Mouse (Mus musculus): ENCODE results near the gene Dok4. TPM values are rescaled to one million over a fixed set of nuclear protein-coding genes. Genes with fewer than 3 reads are reported as not detected.

The Dok4 gene
- polyA plus RNA-seq, 1 experiment from 2014 or later = 19.3 TPM

GRCm38 (mm10) chr8:94917352-94917751 is 41.2 kb upstream of the Dok4 start:
- H3K4me2 ChIP-seq (replicated peaks; ENCODE audit: low read depth) = peak overlapping the region; percentile 86
- peak overlapping the region; percentile 80 for H3K27ac ChIP-seq (replicated peaks)
- peaks cover 4% of the 10 kb centered on the region for H3K4me1 ChIP-seq (replicated peaks; ENCODE audit: control insufficient read depth, insufficient read depth)
- H3K4me3 ChIP-seq (ENCODE audit: low read depth, low read length) = peak overlapping the region; percentile 81
- no peak for TF ChIP-seq EP300 (optimal IDR thresholded peaks at IDR 0.05)
- TF ChIP-seq CTCF (IDR thresholded peaks at IDR 0.05; ENCODE audit: low read depth) = peak; percentile 82
- H3K9me3 ChIP-seq (ENCODE audit: control insufficient read depth, low read length) = no peaks in the 10 kb centered on the region
- ATAC-seq (ENCODE audit: low FRiP score, low TSS enrichment) = peak; percentile 93
- peak; percentile 93 for DNase-seq (ENCODE audit: low spot score)
- H3K9ac ChIP-seq (ENCODE audit: low read length) = peak overlapping the region; percentile 83
- no peaks in the 10 kb centered on the region for H3K36me3 ChIP-seq (ENCODE audit: control insufficient read depth, insufficient read depth, low read length)
- WGBS = 1% methylated on average over 24 of the region's 27 CpGs
- no peaks in the 10 kb centered on the region for H3K27me3 ChIP-seq (ENCODE audit: control insufficient read depth, insufficient read depth, low read length)

DNA sequence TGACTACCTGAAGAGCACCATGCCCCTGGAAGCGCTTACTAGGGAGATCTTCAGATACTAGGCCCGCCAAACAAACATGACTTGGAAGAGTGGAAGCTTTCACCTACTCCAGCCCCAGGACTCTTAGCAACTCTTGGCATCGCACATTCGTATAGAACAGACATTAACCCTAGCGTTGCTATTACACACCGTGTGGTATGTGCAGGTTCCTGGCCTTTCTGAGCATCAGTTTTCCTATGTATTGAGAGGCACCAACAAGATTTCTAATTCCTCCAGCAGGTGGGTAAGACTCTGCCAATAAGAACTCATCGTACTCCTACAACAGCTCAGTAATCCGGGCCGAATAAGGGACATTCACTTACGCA is 40.8 kb upstream of the Dok4 start:
- Histone ChIP-seq H3K27me3 (ENCODE audit: control insufficient read depth, insufficient read depth, low read length) (no peaks in the 10 kb centered on the region), H3K4me2 (replicated peaks; ENCODE audit: low read depth) (peak overlapping the region; percentile 86), H3K9ac (ENCODE audit: low read length) (peak overlapping the region; percentile 64), H3K4me1 (replicated peaks; ENCODE audit: control insufficient read depth, insufficient read depth) (peaks cover 4% of the 10 kb centered on the region), H3K27ac (replicated peaks) (peak overlapping the region; percentile 58), H3K36me3 (ENCODE audit: control insufficient read depth, insufficient read depth, low read length) (no peaks in the 10 kb centered on the region), H3K9me3 (ENCODE audit: control insufficient read depth, low read length) (no peaks in the 10 kb centered on the region), H3K4me3 (ENCODE audit: low read depth, low read length) (peak overlapping the region; percentile 81)
- DNase-seq (ENCODE audit: low spot score) = no peak
- WGBS = 9% methylated on average over 10 of the region's 10 CpGs
- TF ChIP-seq EP300 (optimal IDR thresholded peaks at IDR 0.05) = no peak
- TF ChIP-seq CTCF (IDR thresholded peaks at IDR 0.05; ENCODE audit: low read depth) = no peak
- ATAC-seq (ENCODE audit: low FRiP score, low TSS enrichment) = peak; percentile 8; the same call in 1 of the 2 replicates

- no peak for TF ChIP-seq EP300 (optimal IDR thresholded peaks at IDR 0.05)
- H3K4me3 ChIP-seq (ENCODE audit: low read depth, low read length) = peak overlapping the region; percentile 81
- no peaks in the 10 kb centered on the region for H3K9me3 ChIP-seq (ENCODE audit: control insufficient read depth, low read length)
- peak overlapping the region; percentile 64 for H3K9ac ChIP-seq (ENCODE audit: low read length)
- H3K4me1 ChIP-seq (replicated peaks; ENCODE audit: control insufficient read depth, insufficient read depth) = peaks cover 4% of the 10 kb centered on the region
- H3K27ac ChIP-seq (replicated peaks) = peak overlapping the region; percentile 58
- DNase-seq (ENCODE audit: low spot score) (no peak), ATAC-seq (ENCODE audit: low FRiP score, low TSS enrichment) (no peak)
- WGBS = 45% methylated on average over 9 of the region's 9 CpGs
- no peaks in the 10 kb centered on the region for H3K27me3 ChIP-seq (ENCODE audit: control insufficient read depth, insufficient read depth, low read length)
- H3K4me2 ChIP-seq (replicated peaks; ENCODE audit: low read depth) = peak overlapping the region; percentile 86
- no peaks in the 10 kb centered on the region for H3K36me3 ChIP-seq (ENCODE audit: control insufficient read depth, insufficient read depth, low read length)
Observed at GRCm38 (mm10) chr8:94916311-94916959, 40.3 kb upstream of the Dok4 start.

DNA sequence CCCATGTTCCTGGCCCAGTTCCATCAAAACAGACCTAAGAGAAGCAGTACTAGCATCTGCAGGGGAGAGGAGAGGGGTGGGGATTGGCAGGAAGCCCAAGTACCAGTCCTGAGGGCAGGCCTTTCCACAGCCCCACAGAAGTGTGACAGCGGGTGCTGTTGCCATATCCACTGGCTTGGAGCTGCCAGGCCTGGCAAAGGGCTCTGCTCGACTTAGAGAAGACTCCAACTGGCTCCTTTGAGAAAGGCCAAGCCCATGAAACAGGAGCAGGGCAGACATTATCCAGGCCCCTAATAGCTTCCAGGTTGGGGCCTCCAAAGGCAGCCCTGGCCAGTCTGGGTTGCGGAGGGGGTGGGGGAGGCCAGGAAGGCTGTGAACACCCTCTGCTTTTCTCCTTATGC is 38.6 kb upstream of the Dok4 start:
- no peak for TF ChIP-seq EP300 (optimal IDR thresholded peaks at IDR 0.05)
- TF ChIP-seq CTCF (IDR thresholded peaks at IDR 0.05; ENCODE audit: low read depth) = no peak
- DNase-seq (ENCODE audit: low spot score) (peak; percentile 40), ATAC-seq (ENCODE audit: low FRiP score, low TSS enrichment) (no peak)
- peak overlapping the region; percentile 20; the same call in 1 of the 2 replicates for H3K4me2 ChIP-seq (replicated peaks; ENCODE audit: low read depth)
- no peak overlapping the region for H3K4me3 ChIP-seq (ENCODE audit: low read depth, low read length)
- H3K27me3 ChIP-seq (ENCODE audit: control insufficient read depth, insufficient read depth, low read length) = no peaks in the 10 kb centered on the region
- H3K4me1 ChIP-seq (replicated peaks; ENCODE audit: control insufficient read depth, insufficient read depth) = peaks cover 4% of the 10 kb centered on the region
- WGBS = 29% methylated on average over 3 of the region's 3 CpGs
- no peak overlapping the region for H3K27ac ChIP-seq (replicated peaks)
- H3K36me3 ChIP-seq (ENCODE audit: control insufficient read depth, insufficient read depth, low read length) = 0 out of 2 replicates have a peak, but pooled peaks cover 3% of the 10 kb centered on the region
- H3K9me3 ChIP-seq (ENCODE audit: control insufficient read depth, low read length) = no peaks in the 10 kb centered on the region
- H3K9ac ChIP-seq (ENCODE audit: low read length) = no peak overlapping the region

GRCm38 (mm10) chr8:94914256-94914655 is 38.1 kb upstream of the Dok4 start:
- Histone ChIP-seq H3K4me1 (replicated peaks; ENCODE audit: control insufficient read depth, insufficient read depth) (peaks cover 4% of the 10 kb centered on the region), H3K4me2 (replicated peaks; ENCODE audit: low read depth) (no peak overlapping the region), H3K36me3 (ENCODE audit: control insufficient read depth, insufficient read depth, low read length) (0 out of 2 replicates have a peak, but pooled peaks cover 3% of the 10 kb centered on the region), H3K9ac (ENCODE audit: low read length) (no peak overlapping the region), H3K27ac (replicated peaks) (no peak overlapping the region), H3K9me3 (ENCODE audit: control insufficient read depth, low read length) (no peaks in the 10 kb centered on the region), H3K4me3 (ENCODE audit: low read depth, low read length) (no peak overlapping the region), H3K27me3 (ENCODE audit: control insufficient read depth, insufficient read depth, low read length) (no peaks in the 10 kb centered on the region)
- TF ChIP-seq CTCF (IDR thresholded peaks at IDR 0.05; ENCODE audit: low read depth) (no peak), EP300 (optimal IDR thresholded peaks at IDR 0.05) (no peak)
- DNase-seq (ENCODE audit: low spot score) = no peak
- 75% methylated on average over 6 of the region's 6 CpGs for WGBS
- ATAC-seq (ENCODE audit: low FRiP score, low TSS enrichment) = no peak

- H3K4me2 ChIP-seq (replicated peaks; ENCODE audit: low read depth) = peak overlapping the region; percentile 53
- H3K4me1 ChIP-seq (replicated peaks; ENCODE audit: control insufficient read depth, insufficient read depth) = peaks cover 4% of the 10 kb centered on the region
- H3K9me3 ChIP-seq (ENCODE audit: control insufficient read depth, low read length) = no peaks in the 10 kb centered on the region
- peaks cover 7% of the 10 kb centered on the region; the same call in 1 of the 2 replicates for H3K36me3 ChIP-seq (ENCODE audit: control insufficient read depth, insufficient read depth, low read length)
- peak; percentile 79 for TF ChIP-seq CTCF (IDR thresholded peaks at IDR 0.05; ENCODE audit: low read depth)
- no peak for TF ChIP-seq EP300 (optimal IDR thresholded peaks at IDR 0.05)
- ATAC-seq (ENCODE audit: low FRiP score, low TSS enrichment) (peak; percentile 71), DNase-seq (ENCODE audit: low spot score) (peak; percentile 88)
- no peaks in the 10 kb centered on the region for H3K27me3 ChIP-seq (ENCODE audit: control insufficient read depth, insufficient read depth, low read length)
- H3K9ac ChIP-seq (ENCODE audit: low read length) = no peak overlapping the region
- 28% methylated on average over 68 of the region's 77 CpGs for WGBS
- H3K4me3 ChIP-seq (ENCODE audit: low read depth, low read length) = peak overlapping the region; percentile 20; the same call in 1 of the 2 replicates
- H3K27ac ChIP-seq (replicated peaks) = no peak overlapping the region
Observed at GRCm38 (mm10) chr8:94913061-94913660, 37.0 kb upstream of the Dok4 start.

All from stomach, postnatal 0 days (tissue).